Mouse (Mus musculus): ENCODE results near the gene Lsm3.

Lsm3 gene

DNA sequence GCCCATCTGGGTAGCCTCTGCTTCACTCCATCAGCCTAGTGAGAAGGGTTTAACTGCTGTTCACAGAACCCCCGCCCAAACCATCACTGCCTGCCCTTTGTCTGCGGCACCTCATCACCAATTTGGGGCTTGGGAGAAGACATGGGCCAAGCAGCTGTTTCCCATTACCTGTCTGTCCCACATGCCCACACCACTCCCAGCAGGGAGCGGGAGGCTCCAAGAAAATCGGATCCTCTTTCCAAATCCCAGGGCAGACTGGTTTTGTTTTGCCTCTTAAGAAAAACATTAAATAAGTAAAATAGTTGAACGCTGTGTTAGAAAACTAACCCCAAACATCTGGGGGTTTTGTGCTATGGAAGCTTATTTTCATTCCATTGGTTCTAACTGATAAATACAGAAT lies 33.9 kb downstream of the Lsm3 start:
- intact Hi-C loops (cut with DNase I), result no loop called here

DNA sequence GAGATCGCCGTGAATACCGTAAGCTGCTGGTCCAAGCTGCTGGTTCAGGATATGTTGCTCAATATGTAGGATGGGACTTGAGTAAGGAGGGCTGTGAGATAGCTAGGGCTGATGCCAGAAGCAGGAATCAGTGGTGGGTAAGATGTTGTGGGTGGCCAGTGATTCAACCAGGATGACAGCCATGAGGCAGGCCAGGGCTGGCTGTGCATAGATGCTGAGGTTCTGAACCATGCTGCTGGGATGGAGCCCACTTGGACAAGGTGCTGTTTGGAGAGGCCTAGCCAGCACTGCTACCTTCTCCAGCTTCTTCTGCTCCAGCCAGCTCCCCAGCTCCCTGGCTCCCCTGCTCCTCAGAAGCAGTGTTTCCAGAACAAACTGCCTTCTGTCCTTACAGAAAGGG lies 35.9 kb downstream of the Lsm3 start:
- intact Hi-C loops (cut with DNase I), result no loop called here

DNA sequence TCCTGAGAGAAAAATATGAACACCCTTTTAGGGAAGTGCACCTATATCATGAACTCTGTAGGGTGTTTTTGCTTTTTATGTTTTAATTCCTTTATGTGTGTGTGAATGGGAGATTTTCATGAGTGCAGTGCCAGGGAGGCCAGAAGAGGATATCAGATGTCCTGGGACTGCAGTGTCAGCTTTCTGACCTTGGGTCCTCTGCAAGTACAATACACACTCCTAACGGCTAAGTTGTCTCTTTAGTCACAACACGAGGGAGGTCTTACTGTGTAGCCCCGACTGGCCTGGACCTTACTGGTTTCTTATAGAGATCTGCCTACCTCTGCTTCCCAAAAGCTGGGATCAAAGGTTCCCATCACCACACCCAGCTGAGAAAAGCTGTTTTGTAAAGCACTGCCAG lies 37.0 kb downstream of the Lsm3 start:
- intact Hi-C loops (cut with DNase I), result no loop called here

DNA sequence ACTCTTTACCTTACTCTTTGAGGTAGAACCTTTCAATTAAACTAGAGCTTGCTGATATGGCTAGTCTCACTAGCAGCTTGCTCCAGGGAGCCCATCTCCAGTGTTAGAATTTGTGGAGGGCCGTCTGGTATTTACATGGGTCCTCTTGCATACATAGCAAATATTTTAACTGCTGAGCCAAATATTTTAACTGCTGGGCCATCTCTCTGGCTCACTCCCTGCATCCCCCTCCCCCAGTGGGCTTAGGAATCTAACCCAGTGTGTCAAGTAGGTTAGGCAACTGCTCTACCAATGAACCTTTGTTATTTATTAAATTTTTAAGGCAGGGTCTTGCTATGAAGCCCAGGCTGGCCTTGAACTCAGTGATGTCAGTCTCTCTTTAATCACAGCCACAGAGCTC lies 42.8 kb downstream of the Lsm3 start:
- intact Hi-C loops (cut with DNase I), result no loop called here

DNA sequence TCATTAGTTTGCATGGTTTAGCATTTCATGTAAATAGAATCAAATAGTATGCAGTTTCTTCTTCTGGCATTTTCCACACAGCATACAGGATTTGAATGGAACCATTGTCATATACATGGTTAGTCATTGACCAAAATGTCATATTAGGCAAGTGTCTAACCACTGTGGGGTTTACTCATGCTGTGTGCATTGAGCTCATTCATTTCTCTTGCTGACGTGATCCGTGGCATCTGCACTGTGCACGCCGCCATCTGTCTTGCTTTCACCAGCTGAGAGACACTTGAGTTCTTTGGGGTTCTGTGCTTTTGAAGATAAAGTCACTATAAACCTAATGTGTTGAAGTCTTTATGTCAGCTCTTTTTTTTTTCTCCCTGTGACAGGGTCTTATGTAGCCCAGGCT lies 43.6 kb downstream of the Lsm3 start:
- intact Hi-C loops (cut with DNase I), result no loop called here

DNA sequence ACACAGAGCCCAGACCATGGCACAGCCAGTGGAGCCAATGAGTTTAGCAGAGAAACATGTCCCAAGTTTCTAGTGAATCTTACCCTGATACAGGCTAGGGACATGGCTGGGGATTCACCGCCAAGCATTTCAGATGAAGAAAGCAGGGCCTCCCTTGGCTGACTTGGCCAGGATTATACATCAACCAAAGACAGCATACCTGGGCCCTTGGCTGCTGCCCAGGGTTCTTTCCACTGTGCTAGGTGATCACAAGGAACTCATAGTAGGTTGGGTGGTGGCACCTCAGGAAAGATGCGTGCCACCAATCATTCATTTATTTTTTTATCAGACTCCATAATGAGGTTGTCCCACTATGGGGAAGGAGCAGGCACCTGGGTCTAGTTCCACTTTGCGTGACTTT lies 44.5 kb downstream of the Lsm3 start:
- intact Hi-C loops (cut with DNase I), result no loop called here

DNA sequence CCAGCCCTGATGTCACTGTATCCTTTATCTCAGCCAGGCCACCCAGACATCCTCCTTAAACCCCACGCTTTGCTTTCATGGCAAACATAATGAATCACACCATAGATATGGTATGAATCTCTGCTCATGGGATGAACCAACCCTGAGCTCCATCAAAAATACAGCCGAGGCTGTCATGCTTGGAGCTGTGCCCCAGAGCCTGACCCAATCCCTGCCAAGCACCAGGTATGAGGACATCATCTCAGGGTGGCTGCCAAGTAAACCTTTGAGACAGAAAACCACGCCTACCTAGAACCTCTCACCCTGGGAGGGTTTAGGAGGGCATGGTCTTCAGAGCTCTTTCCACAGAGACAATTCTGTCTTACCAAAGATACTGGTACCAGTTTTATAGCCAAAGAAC lies 47.3 kb downstream of the Lsm3 start:
- intact Hi-C loops (cut with DNase I), result no loop called here

DNA sequence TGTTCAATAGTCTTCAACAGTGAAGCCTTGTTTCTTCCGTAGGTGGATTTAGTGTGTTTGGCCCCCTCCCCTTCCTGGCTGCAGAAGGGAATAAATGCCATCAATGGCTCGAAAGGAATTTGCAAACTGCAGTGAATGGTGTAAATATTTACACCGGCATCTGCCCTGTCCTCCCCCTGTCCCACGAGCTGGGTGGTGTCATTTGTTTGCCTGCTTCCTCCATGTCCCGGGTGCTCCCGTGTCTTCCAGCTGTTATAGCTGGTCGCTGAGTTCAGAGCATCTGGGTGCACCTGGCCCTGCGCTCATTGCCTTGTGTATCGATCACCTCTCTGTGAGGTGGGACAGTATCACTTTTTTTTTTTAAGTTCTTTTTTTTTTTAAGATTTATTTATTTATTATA lies 50.7 kb downstream of the Lsm3 start:
- intact Hi-C loops (cut with DNase I), result no loop called here
